Mouse (Mus musculus): ENCODE data around the gene Mast2. TPM values are rescaled to one million over a fixed set of nuclear protein-coding genes. Genes with fewer than 3 reads are reported as not detected.

Mast2 gene
- total RNA-seq, 2 experiments from 2014 or later = 62.0 to 76.9 TPM

GRCm38 (mm10) chr4:116291561-116291960 is 172.4 kb downstream of the Mast2 start:
- ATAC-seq (replicated peaks; ENCODE audit: low FRiP score, poor library complexity, severe bottlenecking) = no peak

GRCm38 (mm10) chr4:116282211-116282610 is 181.8 kb downstream of the Mast2 start:
- no peak for ATAC-seq (replicated peaks; ENCODE audit: low FRiP score, poor library complexity, severe bottlenecking)

GRCm38 (mm10) chr4:116268220-116268619 is 195.8 kb downstream of the Mast2 start:
- ATAC-seq (replicated peaks; ENCODE audit: low FRiP score, poor library complexity, severe bottlenecking) = no peak

Other genes starting within 250 kb of the Mast2 start
- gene Pik3r3, start 242.6 kb downstream of the Mast2 start, total RNA-seq (2015; ENCODE audit: low replicate concordance) = 1.8 and 2.1 TPM in 2 replicates
- 0.26 and 5.7 TPM in 2 replicates for gene Pik3r3, start 242.6 kb downstream of the Mast2 start, total RNA-seq (2017; ENCODE audit: low replicate concordance)
- gene Ipp, start 43.4 kb upstream of the Mast2 start, total RNA-seq (2015; ENCODE audit: low replicate concordance) = 12.2 and 13.3 TPM in 2 replicates
- gene Ipp, start 43.4 kb upstream of the Mast2 start, total RNA-seq (2017; ENCODE audit: low replicate concordance) = 30.0 and 32.3 TPM in 2 replicates
- gene Tmem69, start 91.8 kb upstream of the Mast2 start, total RNA-seq (2015; ENCODE audit: low replicate concordance) = 5.9 and 10.1 TPM in 2 replicates
- gene Tmem69, start 91.8 kb upstream of the Mast2 start, total RNA-seq (2017; ENCODE audit: low replicate concordance) = 2.4 and 9.8 TPM in 2 replicates
- gene Gpbp1l1, start 93.5 kb upstream of the Mast2 start, total RNA-seq (2015; ENCODE audit: low replicate concordance) = 90.1 and 126 TPM in 2 replicates
- gene Gpbp1l1, start 93.5 kb upstream of the Mast2 start, total RNA-seq (2017; ENCODE audit: low replicate concordance) = 101 and 136 TPM in 2 replicates
- gene Ccdc17, start 132.5 kb upstream of the Mast2 start, total RNA-seq (2015; ENCODE audit: low replicate concordance) = 5.9 TPM in 1 of 2 replicates, not detected in the other
- 2.6 and 5.3 TPM in 2 replicates for gene Ccdc17, start 132.5 kb upstream of the Mast2 start, total RNA-seq (2017; ENCODE audit: low replicate concordance)
- gene Nasp, start 163.8 kb upstream of the Mast2 start, total RNA-seq (2015; ENCODE audit: low replicate concordance) = 75.5 and 103 TPM in 2 replicates
- gene Nasp, start 163.8 kb upstream of the Mast2 start, total RNA-seq (2017; ENCODE audit: low replicate concordance) = 126 and 154 TPM in 2 replicates
- 130 and 134 TPM in 2 replicates for gene Akr1a1, start 187.5 kb upstream of the Mast2 start, total RNA-seq (2015; ENCODE audit: low replicate concordance)
- 99.1 and 124 TPM in 2 replicates for gene Akr1a1, start 187.5 kb upstream of the Mast2 start, total RNA-seq (2017; ENCODE audit: low replicate concordance)
- gene Prdx1, start 221.4 kb upstream of the Mast2 start, total RNA-seq (2015; ENCODE audit: low replicate concordance) = 99.3 and 104 TPM in 2 replicates
- gene Prdx1, start 221.4 kb upstream of the Mast2 start, total RNA-seq (2017; ENCODE audit: low replicate concordance) = 39.4 and 52.6 TPM in 2 replicates
- 2.9 and 12.6 TPM in 2 replicates for gene Mmachc, start 244.2 kb upstream of the Mast2 start, total RNA-seq (2015; ENCODE audit: low replicate concordance)
- 1.5 and 3.6 TPM in 2 replicates for gene Mmachc, start 244.2 kb upstream of the Mast2 start, total RNA-seq (2017; ENCODE audit: low replicate concordance)
- 61.2 and 127 TPM in 2 replicates for gene Ccdc163, start 244.3 kb upstream of the Mast2 start, total RNA-seq (2015; ENCODE audit: low replicate concordance)
- 11.7 and 21.4 TPM in 2 replicates for gene Ccdc163, start 244.3 kb upstream of the Mast2 start, total RNA-seq (2017; ENCODE audit: low replicate concordance)